Mouse (Mus musculus) erythroblast, embryonic 14.5 days (primary cell): Measurements from ENCODE around the gene Lhfpl2.

ENCODE experiments used
- GATA1 ChIP-seq: IDR thresholded peaks from 2 replicates; pipeline ENCODE4 v1.6.1; 2012; ENCODE audit warnings: low read length, inconsistent platforms, mixed read lengths
- TAL1 ChIP-seq: IDR thresholded peaks from 3 replicates; pipeline ENCODE4 v1.6.1; 2012; ENCODE audit warnings: low read length, inconsistent platforms, mixed read lengths

DNA sequence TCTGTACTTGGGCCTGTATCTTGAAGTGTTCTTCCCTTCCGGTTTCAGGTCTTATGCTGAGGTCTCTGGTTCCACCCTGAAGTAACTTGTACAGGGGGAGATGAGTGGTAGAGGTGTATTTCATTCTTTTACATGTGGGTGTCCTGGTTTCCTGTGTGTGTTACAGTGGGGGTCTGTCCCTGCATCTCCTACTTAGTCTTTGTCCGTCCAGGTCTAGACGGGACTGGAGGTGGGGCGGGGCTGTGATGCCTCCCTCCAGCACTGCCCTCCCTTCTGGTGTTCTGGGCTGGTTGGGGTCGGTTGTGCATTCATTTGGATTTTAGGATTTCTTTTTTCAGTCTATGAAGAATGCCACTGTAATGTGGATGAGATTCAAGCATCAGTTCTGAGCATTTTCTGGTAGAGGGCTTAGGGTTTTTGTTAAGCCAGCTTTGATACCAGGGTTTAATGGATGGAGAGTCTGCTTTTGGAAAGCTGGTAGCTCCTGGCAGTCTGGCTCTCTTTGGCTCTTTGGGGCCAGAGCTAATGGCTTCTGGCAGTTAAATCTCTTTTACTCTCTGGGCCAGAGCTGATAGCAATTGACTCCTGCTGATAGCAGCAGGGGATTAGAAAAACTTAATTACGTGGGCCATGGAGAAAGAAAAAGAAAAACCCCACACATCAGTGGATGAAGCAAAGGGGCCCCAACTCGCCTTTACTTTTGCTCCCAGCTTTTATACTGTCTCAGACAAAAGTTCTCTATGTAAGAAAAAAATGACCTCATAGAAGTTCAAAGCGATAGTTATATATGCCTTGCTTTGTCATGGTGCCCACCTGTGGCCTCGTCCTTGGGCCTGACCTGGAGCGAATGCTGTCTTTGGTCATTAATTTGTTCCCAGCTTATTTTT is 130.8 kb downstream of the Lhfpl2 start:
- TF ChIP-seq GATA1 = no peak
- no peak for TF ChIP-seq TAL1
